Mouse (Mus musculus): Measurements from ENCODE around the gene Rtl8c.
"Not testable (repeated sequence)": the region's sequence is repeated elsewhere in the genome, so short reads cannot be mapped to it uniquely, and the experiment has no call there.

The Rtl8c gene

DNA sequence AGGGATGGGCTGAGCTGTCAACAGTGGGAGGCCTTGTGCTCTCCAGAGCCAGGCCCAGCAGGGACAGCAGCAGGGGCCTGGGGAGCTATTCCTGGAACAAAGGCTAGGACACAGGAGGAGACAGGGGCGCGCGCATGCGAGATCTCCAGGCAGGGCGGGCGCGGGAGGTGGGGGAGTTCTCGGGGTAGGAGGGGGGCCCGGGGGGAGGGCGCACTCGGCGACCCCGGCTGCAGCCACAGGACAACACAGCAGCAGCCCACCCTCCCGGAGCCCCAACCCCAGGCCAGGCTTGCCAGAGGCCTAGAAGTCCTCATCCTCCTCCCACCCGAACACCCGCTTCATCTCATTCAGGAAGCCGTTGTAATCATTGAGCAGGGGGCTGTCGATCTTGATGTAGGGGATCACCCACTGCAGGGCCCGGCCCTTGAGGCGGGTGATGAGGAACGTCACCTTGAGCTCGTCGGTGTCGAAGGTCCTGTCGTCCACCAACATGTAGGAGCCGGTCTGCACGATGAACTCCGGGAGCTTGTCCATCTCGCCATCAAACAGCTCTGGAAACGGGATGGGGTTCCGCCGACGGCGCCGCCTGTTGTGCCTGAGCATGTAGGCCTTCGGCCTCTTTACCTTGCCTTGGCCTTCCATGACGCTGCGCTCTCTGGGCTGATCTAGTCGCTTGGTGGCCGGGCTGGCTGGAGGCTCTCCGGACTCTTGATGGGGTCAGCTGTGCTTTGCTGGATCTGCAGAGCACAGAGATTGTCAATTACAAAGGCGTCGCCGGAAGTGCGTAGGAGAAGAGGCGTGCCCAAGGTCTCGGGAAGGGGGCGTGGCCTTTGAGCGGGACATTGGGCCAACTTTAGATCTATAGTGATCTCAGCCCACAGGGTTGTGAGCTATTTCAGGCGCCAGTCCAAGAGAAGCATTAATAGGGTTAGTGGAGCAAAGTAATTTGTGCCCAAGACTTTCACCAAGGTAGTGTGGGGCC, 35.4 kb downstream of the Rtl8c start, which contains the start of gene Rtl8a:
Rtl8a (minus strand) TSS at position 703 of the 982 bp plus-strand sequence.
- H3K9me3 ChIP-seq (ENCODE audit: low read length); H3K36me3 ChIP-seq (ENCODE audit: insufficient read depth, low read length); H3K4me1 ChIP-seq (replicated peaks; ENCODE audit: low read depth, low read length); H3K27me3 ChIP-seq (ENCODE audit: insufficient read depth, low read length): not testable (repeated sequence)
- H3K4me3 ChIP-seq (replicated peaks; ENCODE audit: low read length): 0 out of 2 replicates have a peak within 1 kb of the TSS, but pooled peaks have one; percentile 43

DNA sequence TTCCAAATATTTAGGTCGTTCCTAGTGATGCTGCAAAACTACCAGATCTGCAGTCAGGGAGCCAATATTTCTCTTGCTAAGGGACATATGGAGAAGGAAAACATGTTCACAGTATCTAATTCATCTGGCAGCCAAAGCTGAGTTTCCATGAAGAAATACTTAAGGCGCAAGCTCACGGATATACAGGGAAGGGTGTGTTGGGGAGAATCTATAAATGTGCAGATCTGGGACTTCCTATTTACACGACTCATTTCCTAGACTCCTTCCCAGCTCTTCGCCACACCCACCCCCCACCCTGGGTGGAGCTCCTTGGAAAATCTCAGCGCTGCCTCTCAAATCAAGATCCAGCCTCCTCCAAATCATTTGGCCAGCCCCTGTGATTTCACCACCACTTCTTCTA, 38.1 kb downstream of the Rtl8c start:
- Histone ChIP-seq H3K4me1 (replicated peaks; ENCODE audit: low read depth, low read length) (0 out of 2 replicates have a peak, but pooled peaks cover 3% of the 10 kb centered on the region), H3K9me3 (ENCODE audit: low read length) (no peaks in the 10 kb centered on the region), H3K27me3 (ENCODE audit: insufficient read depth, low read length) (no peaks in the 10 kb centered on the region), H3K4me3 (replicated peaks; ENCODE audit: low read length) (no peak overlapping the region), H3K36me3 (ENCODE audit: insufficient read depth, low read length) (no peaks in the 10 kb centered on the region)
- no peak for TF ChIP-seq NANOG (IDR thresholded peaks at IDR 0.05; ENCODE audit: borderline replicate concordance, low read length)
- no peak for TF ChIP-seq CTCF (conservative IDR thresholded peaks at IDR 0.05; ENCODE audit: low read length)
- TF ChIP-seq POU5F1 (IDR thresholded peaks at IDR 0.05; ENCODE audit: borderline replicate concordance, low read length): no peak

DNA sequence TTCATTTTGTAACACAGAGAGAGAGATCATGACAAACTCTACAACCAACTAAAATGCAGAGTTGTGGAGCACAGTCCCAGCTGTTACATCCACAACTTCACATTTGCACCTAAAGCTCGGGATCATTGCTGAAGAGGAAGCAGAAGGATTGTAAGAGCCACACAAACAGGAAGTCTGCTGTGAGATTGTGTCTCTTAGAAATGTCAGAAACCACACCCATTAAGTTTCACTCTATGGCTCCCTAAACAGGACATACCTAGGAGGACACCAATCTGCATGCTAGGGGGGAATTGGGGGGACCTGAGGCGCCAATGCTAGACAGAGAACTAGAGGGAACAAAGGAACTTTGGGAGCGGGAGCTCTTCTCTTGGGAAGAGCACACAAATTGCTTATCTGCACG, 45.1 kb downstream of the Rtl8c start:
- H3K9me3 ChIP-seq (ENCODE audit: low read length); H3K4me3 ChIP-seq (replicated peaks; ENCODE audit: low read length); H3K36me3 ChIP-seq (ENCODE audit: insufficient read depth, low read length); H3K4me1 ChIP-seq (replicated peaks; ENCODE audit: low read depth, low read length); H3K27me3 ChIP-seq (ENCODE audit: insufficient read depth, low read length): not testable (repeated sequence)
